Mouse (Mus musculus): Measurements from ENCODE around the gene Gm21170.
"Not testable (repeated sequence)": the region's sequence is repeated elsewhere in the genome, so short reads cannot be mapped to it uniquely, and the experiment has no call there.

Gene Gm21170

GRCm38 (mm10) chrY:47690998-47691397, at the start of gene Gm21170:
TSS of gene Gm21170 (minus strand) at chrY:47691098.
- DNase-seq (ENCODE audit: low read depth, low spot score): not testable (repeated sequence)

Data from brain, adult 2 months (tissue).